Mouse (Mus musculus) limb, embryonic 10.5 days (tissue): Measurements from ENCODE around the gene Fgfr2. TPM values are rescaled to one million over a fixed set of nuclear protein-coding genes. Genes with fewer than 3 reads are reported as not detected.

ENCODE experiments used
- DNase-seq: peaks from one replicate; pipeline ENCODE4 v3.0.0-alpha.2; 2017; ENCODE audit warnings: low spot score
- H3K27ac ChIP-seq: fragments of 300-500 bp; sonication (generic); 2 replicates; pipeline ENCODE4 v1.5.1; 2016; ENCODE audit warnings: mild to moderate bottlenecking
- H3K27me3 ChIP-seq: fragments of 300-500 bp; sonication (generic); 2 replicates; pipeline ENCODE4 v1.6.1; 2016; ENCODE audit warnings: low read depth, mild to moderate bottlenecking; ENCODE audit not compliant: poor library complexity, severe bottlenecking
- H3K36me3 ChIP-seq: fragments of 300-500 bp; sonication (generic); 2 replicates; pipeline ENCODE4 v1.6.1; 2016; ENCODE audit warnings: mild to moderate bottlenecking, moderate library complexity
- H3K4me1 ChIP-seq: fragments of 300-500 bp; sonication (generic); 2 replicates; pipeline ENCODE4 v1.6.1; 2016
- H3K4me3 ChIP-seq: fragments of 300-500 bp; sonication (generic); 2 replicates; pipeline ENCODE4 v1.5.1; 2016; ENCODE audit warnings: mild to moderate bottlenecking, moderate library complexity
- H3K9me3 ChIP-seq: fragments of 300-500 bp; sonication (generic); replicated peaks from 2 replicates; pipeline ENCODE4 v1.6.1; 2016; ENCODE audit warnings: mild to moderate bottlenecking
- WGBS: fragments of 180-500 bp; shearing (Covaris S2); methylation state at CpG from one replicate; pipeline ENCODE4 v1.1.7; 2016; 5-methylcytosine and 5-hydroxymethylcytosine counted together
- polyA plus RNA-seq: library from polyadenylated mRNA; unstranded; fragments of >200 nt; fragmentation: Nextera tagmentation; extraction: Ambion mirVana; gene quantifications from 2 replicates; pipeline ENCODE4 v1.2.1, GENCODE M21; 2016

Gene Fgfr2
- polyA plus RNA-seq, 1 experiment from 2014 or later, result 64.4 TPM

GRCm38 (mm10) chr7:132162254-132162653 is 960.9 kb downstream of the Fgfr2 start:
- Histone ChIP-seq H3K36me3 (no peaks in the 10 kb centered on the region), H3K27me3 (0 out of 2 replicates have a peak, but pooled peaks cover 4% of the 10 kb centered on the region), H3K9me3 (no peaks in the 10 kb centered on the region), H3K27ac (no peak overlapping the region), H3K4me3 (no peak overlapping the region), H3K4me1 (peaks cover 2% of the 10 kb centered on the region; the same call in 1 of the 2 replicates)
- WGBS, result 81% methylated on average over 3 of the region's 3 CpGs
- no peak for DNase-seq

DNA sequence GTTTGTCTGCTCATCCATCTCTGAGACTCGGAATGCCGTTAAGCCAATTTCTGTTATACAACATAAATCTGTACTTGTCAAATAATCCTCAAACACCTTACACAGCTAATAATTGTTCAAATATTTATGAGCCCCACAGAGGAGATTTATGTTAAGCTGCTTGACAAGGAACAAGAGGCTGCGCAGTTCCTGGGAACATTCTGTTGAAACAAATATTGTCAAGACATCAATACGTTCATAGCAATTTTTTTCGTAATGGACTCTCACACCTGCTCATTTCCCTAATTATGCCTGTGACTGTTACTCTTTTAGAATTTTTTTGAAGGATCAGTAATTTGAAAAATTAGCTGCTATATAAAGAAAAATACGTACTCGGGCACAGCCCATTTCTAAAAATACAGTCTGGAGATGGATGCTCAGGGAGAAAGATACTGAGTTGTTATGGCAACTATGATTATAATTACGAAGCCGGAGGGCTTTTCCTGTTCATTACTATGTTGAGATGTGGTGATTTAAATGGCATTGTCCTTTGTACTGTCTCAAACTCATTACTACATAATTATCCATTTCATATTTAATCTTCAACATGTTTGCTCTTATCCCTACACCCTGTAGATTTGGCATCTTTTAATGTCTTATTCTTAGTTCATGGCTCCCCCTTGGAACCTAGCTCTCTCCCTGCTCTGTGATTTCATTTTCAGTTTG is 964.7 kb downstream of the Fgfr2 start:
- Histone ChIP-seq H3K4me3 (no peak overlapping the region), H3K4me1 (peaks cover 12% of the 10 kb centered on the region), H3K36me3 (no peaks in the 10 kb centered on the region), H3K9me3 (no peaks in the 10 kb centered on the region), H3K27me3 (peaks cover 41% of the 10 kb centered on the region), H3K27ac (no peak overlapping the region)
- DNase-seq, result no peak
- 91% methylated on average over 9 of the region's 9 CpGs for WGBS

- no peaks in the 10 kb centered on the region for H3K9me3 ChIP-seq
- H3K27me3 ChIP-seq, result peaks cover 62% of the 10 kb centered on the region
- peak within 1 kb of the TSS; percentile 60 for H3K4me3 ChIP-seq
- H3K36me3 ChIP-seq, result no peaks in the 10 kb centered on the region
- H3K27ac ChIP-seq, result peak within 1 kb of the TSS; percentile 73
- H3K4me1 ChIP-seq, result peaks cover 12% of the 10 kb centered on the region
- WGBS, result 3% methylated on average over 42 of the region's 43 CpGs
- peak; percentile 51 for DNase-seq
Observed at GRCm38 (mm10) chr7:132154368-132154961, 968.7 kb downstream of the Fgfr2 start, which contains the start of gene Cpxm2. Cpxm2 (minus strand) TSS chr7:132154739.

- Histone ChIP-seq H3K27ac (no peak overlapping the region), H3K9me3 (no peaks in the 10 kb centered on the region), H3K4me3 (peak overlapping the region; percentile 60), H3K36me3 (no peaks in the 10 kb centered on the region), H3K27me3 (peaks cover 62% of the 10 kb centered on the region), H3K4me1 (peaks cover 12% of the 10 kb centered on the region)
- 44% methylated on average over 6 of the region's 6 CpGs for WGBS
- no peak for DNase-seq
Observed at GRCm38 (mm10) chr7:132153725-132154147, 969.4 kb downstream of the Fgfr2 start.

DNA sequence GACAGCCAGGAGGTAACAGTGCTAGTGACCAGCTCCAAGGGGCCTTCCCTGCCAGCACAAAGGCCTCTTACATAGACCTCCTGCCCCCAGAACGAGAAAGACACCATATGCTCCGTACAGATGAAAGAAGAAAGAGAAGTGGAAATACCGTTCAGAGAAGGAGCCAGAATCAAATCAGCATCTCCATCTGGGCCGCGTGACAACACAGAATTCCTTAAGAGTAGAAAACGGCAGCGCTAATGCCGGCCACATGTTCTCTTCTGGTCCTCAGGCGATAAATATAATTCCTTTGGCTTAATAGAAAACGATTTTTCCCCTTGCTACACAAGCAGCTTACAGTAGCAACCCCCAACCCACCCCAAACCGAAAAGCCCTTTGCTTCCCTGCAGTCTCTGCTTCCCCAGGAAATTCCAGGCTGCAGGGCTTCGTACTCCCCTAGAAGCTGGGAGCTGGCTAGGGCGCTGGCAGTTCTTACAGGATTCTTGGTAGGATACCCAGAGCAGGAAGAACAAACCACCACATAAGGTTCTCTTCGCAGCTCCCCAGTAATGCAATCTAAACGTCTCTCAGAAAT is 977.8 kb downstream of the Fgfr2 start:
- H3K9me3 ChIP-seq, result no peaks in the 10 kb centered on the region
- peaks cover 3% of the 10 kb centered on the region; the same call in 1 of the 2 replicates for H3K4me1 ChIP-seq
- no peak overlapping the region for H3K4me3 ChIP-seq
- H3K36me3 ChIP-seq, result no peaks in the 10 kb centered on the region
- H3K27ac ChIP-seq, result no peak overlapping the region
- no peaks in the 10 kb centered on the region for H3K27me3 ChIP-seq
- no peak for DNase-seq
- 84% methylated on average over 15 of the region's 15 CpGs for WGBS

DNA sequence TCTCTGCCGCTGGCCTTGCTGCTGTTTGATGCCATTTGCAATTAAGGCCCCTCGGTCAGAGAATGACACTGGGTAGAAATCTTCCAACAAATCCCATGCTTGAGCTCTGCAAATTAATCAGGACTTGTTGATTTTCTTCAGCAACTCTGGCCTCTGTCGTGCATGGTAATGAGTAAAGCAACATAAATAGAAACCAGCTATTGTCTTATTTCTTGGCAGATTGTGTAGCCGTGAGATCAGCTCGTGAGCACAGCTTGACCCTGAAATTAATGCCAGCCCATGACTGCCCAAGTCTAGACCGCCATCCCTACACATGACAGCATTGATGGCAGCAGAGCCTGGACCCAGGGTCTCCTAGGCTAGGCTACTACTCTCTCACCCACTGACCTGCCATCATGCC is 994.5 kb downstream of the Fgfr2 start:
- Histone ChIP-seq H3K4me1 (no peaks in the 10 kb centered on the region), H3K27ac (no peak overlapping the region), H3K36me3 (no peaks in the 10 kb centered on the region), H3K4me3 (no peak overlapping the region), H3K27me3 (no peaks in the 10 kb centered on the region), H3K9me3 (no peaks in the 10 kb centered on the region)
- DNase-seq, result no peak
- 93% methylated on average over 6 of the region's 6 CpGs for WGBS

GRCm38 (mm10) chr7:132124948-132125347 is 998.2 kb downstream of the Fgfr2 start:
- no peak overlapping the region for H3K4me3 ChIP-seq
- no peak overlapping the region for H3K27ac ChIP-seq
- no peaks in the 10 kb centered on the region for H3K9me3 ChIP-seq
- no peaks in the 10 kb centered on the region for H3K4me1 ChIP-seq
- no peaks in the 10 kb centered on the region for H3K36me3 ChIP-seq
- WGBS, result 81% methylated on average over 7 of the region's 7 CpGs
- DNase-seq, result no peak
- no peaks in the 10 kb centered on the region for H3K27me3 ChIP-seq

- H3K9me3 ChIP-seq, result no peaks in the 10 kb centered on the region
- no peaks in the 10 kb centered on the region for H3K4me1 ChIP-seq
- 89% methylated on average over 7 of the region's 7 CpGs for whole genome bisulfite sequencing
- H3K27ac ChIP-seq, result no peak overlapping the region
- DNase-seq, result no peak
- no peak overlapping the region for H3K4me3 ChIP-seq
- no peaks in the 10 kb centered on the region for H3K36me3 ChIP-seq
- H3K27me3 ChIP-seq, result no peaks in the 10 kb centered on the region
Observed at GRCm38 (mm10) chr7:132123211-132123610, 999.9 kb downstream of the Fgfr2 start.

DNA sequence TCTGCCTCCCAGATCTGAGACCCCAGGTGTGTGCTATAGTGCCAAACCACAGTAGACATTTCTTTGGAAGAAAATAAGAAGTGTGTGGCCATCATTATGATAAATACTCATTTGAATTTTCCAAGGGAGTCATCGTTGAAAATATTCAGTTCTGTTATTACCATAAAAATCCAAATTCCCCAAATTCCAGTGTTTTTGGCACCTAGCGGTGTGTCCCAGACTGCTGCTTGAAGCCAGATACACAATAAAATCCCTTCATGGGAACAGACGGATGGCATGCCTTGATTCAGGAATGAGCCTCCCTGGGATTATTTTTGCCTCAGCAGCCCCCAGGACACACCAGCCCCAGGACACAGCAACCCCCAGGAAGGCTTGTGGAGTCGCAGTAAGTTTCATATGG is 1003.3 kb downstream of the Fgfr2 start:
- no peak for DNase-seq
- no peaks in the 10 kb centered on the region for H3K36me3 ChIP-seq
- H3K4me3 ChIP-seq, result no peak overlapping the region
- no peaks in the 10 kb centered on the region for H3K9me3 ChIP-seq
- no peaks in the 10 kb centered on the region for H3K27me3 ChIP-seq
- peaks cover 6% of the 10 kb centered on the region for H3K4me1 ChIP-seq
- H3K27ac ChIP-seq, result no peak overlapping the region
- 91% methylated on average over 4 of the region's 4 CpGs for WGBS

- Histone ChIP-seq H3K27me3 (no peaks in the 10 kb centered on the region), H3K27ac (no peak overlapping the region), H3K9me3 (no peaks in the 10 kb centered on the region), H3K4me3 (no peak overlapping the region), H3K36me3 (no peaks in the 10 kb centered on the region), H3K4me1 (peaks cover 5% of the 10 kb centered on the region; the same call in 1 of the 2 replicates)
- no peak for DNase-seq
- 74% methylated on average over 5 of the region's 5 CpGs for WGBS
Observed at GRCm38 (mm10) chr7:132111770-132112169, 1011.4 kb downstream of the Fgfr2 start.

DNA sequence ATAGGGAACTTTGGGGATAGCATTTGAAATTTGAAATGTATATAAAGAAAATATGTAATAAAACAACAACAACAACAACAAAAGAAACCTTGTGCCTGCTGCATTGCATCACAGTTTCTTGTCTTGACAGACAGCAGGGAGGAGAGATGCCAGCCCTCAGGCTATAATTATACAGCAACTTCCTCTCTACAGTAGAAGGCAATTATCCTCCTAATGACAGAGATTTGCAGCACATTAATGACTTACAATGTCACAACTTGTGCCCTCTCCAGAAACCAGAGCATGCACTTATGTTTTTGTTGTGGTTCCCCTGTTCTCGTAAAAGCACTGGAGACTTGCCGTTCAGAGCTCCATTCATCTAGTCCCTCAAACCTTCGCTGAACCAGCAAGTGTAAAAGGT is 1012.8 kb downstream of the Fgfr2 start:
- Histone ChIP-seq H3K4me3 (no peak overlapping the region), H3K36me3 (no peaks in the 10 kb centered on the region), H3K27me3 (no peaks in the 10 kb centered on the region), H3K4me1 (peaks cover 5% of the 10 kb centered on the region; the same call in 1 of the 2 replicates), H3K27ac (no peak overlapping the region), H3K9me3 (no peaks in the 10 kb centered on the region)
- DNase-seq, result no peak
- 70% methylated on average over 3 of the region's 3 CpGs for WGBS

GRCm38 (mm10) chr7:132106891-132107290 is 1016.3 kb downstream of the Fgfr2 start:
- no peak for DNase-seq
- Histone ChIP-seq H3K4me3 (no peak overlapping the region), H3K27ac (no peak overlapping the region), H3K9me3 (no peaks in the 10 kb centered on the region), H3K36me3 (no peaks in the 10 kb centered on the region), H3K4me1 (peaks cover 3% of the 10 kb centered on the region; the same call in 1 of the 2 replicates), H3K27me3 (no peaks in the 10 kb centered on the region)
- 90% methylated on average over 4 of the region's 4 CpGs for WGBS

GRCm38 (mm10) chr7:132105326-132105725 is 1017.8 kb downstream of the Fgfr2 start:
- WGBS, result 88% methylated on average over 4 of the region's 4 CpGs
- no peaks in the 10 kb centered on the region for H3K4me1 ChIP-seq

More at GRCm38 (mm10) chr7:132105326-132105725, 1017.8 kb downstream of the Fgfr2 start:
- H3K9me3 ChIP-seq, result no peaks in the 10 kb centered on the region
- no peak for DNase-seq
- H3K27ac ChIP-seq, result no peak overlapping the region
- H3K36me3 ChIP-seq, result no peaks in the 10 kb centered on the region
- no peaks in the 10 kb centered on the region for H3K27me3 ChIP-seq
- H3K4me3 ChIP-seq, result no peak overlapping the region
